In genomic region chr7:93117561-93117960, GRCm38 (mm10) we compare ENCODE assay signal across 32 mouse cellular contexts. TPM values are rescaled to one million over a fixed set of nuclear protein-coding genes. Genes with fewer than 3 reads are reported as not detected.
DNase-seq lines count a peak whose midpoint lies in the region; ATAC-seq and TF ChIP-seq lines count a peak whose summit lies in the region.
"Had no signal": no experiment of that assay in that cellular context is flagged by ENCODE, and none has a peak within 500 bp of the region (broad histone marks: within the 10 kb centered on the region; RNA-seq: fewer than 3 reads in every experiment).

No protein-coding gene starts in this region.

- no peaks in the 10 kb centered on the region for H3K4me1 ChIP-seq in heart, adult 2 months (ENCODE audit: control insufficient read depth, insufficient read depth, low read length)
- no peaks in the 10 kb centered on the region for H3K4me1 ChIP-seq in midbrain, embryonic 11.5 days (ENCODE audit: control insufficient read depth, insufficient read depth, low read length)
- H3K4me1 ChIP-seq in midbrain, embryonic 13.5 days (replicated peaks) = no peaks in the 10 kb centered on the region
- H3K4me1 ChIP-seq in CH12.LX (ENCODE audit: control insufficient read depth in 1 of 2, insufficient read depth in 2 of 2) = no peaks in the 10 kb centered on the region
- H3K4me1 ChIP-seq: embryonic facial prominence, embryonic 13.5 days; forebrain, embryonic 10.5 days; intestine, embryonic 15.5 days; midbrain, embryonic 12.5 days had no signal

- ATAC-seq in midbrain, embryonic 11.5 days (ENCODE audit: low FRiP score) = no peak
- ATAC-seq in midbrain, embryonic 13.5 days = no peak
- ATAC-seq: hindbrain, embryonic 16.5 days; intestine, embryonic 15.5 days had no signal

- no peak overlapping the region for H3K9ac ChIP-seq in heart, adult 2 months (ENCODE audit: low read depth, low read length)
- H3K9ac ChIP-seq in midbrain, embryonic 11.5 days (ENCODE audit: low read length) = no peak overlapping the region
- no peak overlapping the region for H3K9ac ChIP-seq in midbrain, embryonic 13.5 days (replicated peaks)
- no peak overlapping the region for H3K9ac ChIP-seq in CH12.LX (ENCODE audit: insufficient read depth, low read depth)
- H3K9ac ChIP-seq: embryonic facial prominence, embryonic 13.5 days; intestine, embryonic 15.5 days; liver, embryonic 14.5 days; midbrain, embryonic 12.5 days had no signal

- H3K27ac ChIP-seq in heart, adult 2 months = no peak overlapping the region
- H3K27ac ChIP-seq in midbrain, embryonic 11.5 days (ENCODE audit: low read depth, low read length) = no peak overlapping the region
- H3K27ac ChIP-seq in midbrain, embryonic 13.5 days = no peak overlapping the region
- no peak overlapping the region for H3K27ac ChIP-seq in CH12.LX (ENCODE audit: insufficient read depth, low read depth)
- H3K27ac ChIP-seq: embryonic facial prominence, embryonic 13.5 days; forebrain, embryonic 10.5 days; intestine, embryonic 15.5 days; liver, embryonic 14.5 days; midbrain, embryonic 12.5 days had no signal

- peak; percentile 31 for TF ChIP-seq CTCF in heart, adult 2 months (IDR thresholded peaks at IDR 0.05)
- peak in 1 of 2 experiments; percentile 45; a peak in 2 of 4 replicates for TF ChIP-seq CTCF in CH12.LX (conservative IDR thresholded peaks at IDR 0.05 in 1 of 2, IDR thresholded peaks at IDR 0.05 in 1 of 2; ENCODE audit: low read depth in 2 of 2, low read length in 2 of 2)

- intact Hi-C loops in heart, adult 2 months (cut with DNase I) = no loop called here
- intact Hi-C loops in heart, postnatal 25 days (cut with DNase I) = no loop called here

- no peak for TF ChIP-seq POLR2A in heart, adult 2 months (IDR thresholded peaks at IDR 0.05; ENCODE audit: insufficient read depth, low read depth, low read length)
- no peak for TF ChIP-seq POLR2A in CH12.LX (IDR thresholded peaks at IDR 0.05; ENCODE audit: low read depth, low read length)

- H3K9me3 ChIP-seq in midbrain, embryonic 11.5 days (ENCODE audit: control insufficient read depth, low read length) = no peaks in the 10 kb centered on the region
- H3K9me3 ChIP-seq in midbrain, embryonic 13.5 days = no peaks in the 10 kb centered on the region
- no peaks in the 10 kb centered on the region for H3K9me3 ChIP-seq in CH12.LX (replicated peaks; ENCODE audit: low read length)
- H3K9me3 ChIP-seq: embryonic facial prominence, embryonic 13.5 days; forebrain, embryonic 10.5 days; intestine, embryonic 15.5 days; midbrain, embryonic 12.5 days had no signal

- H3K27me3 ChIP-seq in heart, adult 2 months (ENCODE audit: control insufficient read depth, insufficient read depth, low read length) = no peaks in the 10 kb centered on the region
- H3K27me3 ChIP-seq in midbrain, embryonic 11.5 days (ENCODE audit: control insufficient read depth, insufficient read depth, low read length) = no peaks in the 10 kb centered on the region
- H3K27me3 ChIP-seq in midbrain, embryonic 13.5 days = no peaks in the 10 kb centered on the region
- H3K27me3 ChIP-seq in CH12.LX (replicated peaks) = peaks cover 5% of the 10 kb centered on the region
- H3K27me3 ChIP-seq: embryonic facial prominence, embryonic 13.5 days; intestine, embryonic 15.5 days; midbrain, embryonic 12.5 days had no signal

- H3K4me3 ChIP-seq in heart, adult 2 months = no peak overlapping the region
- H3K4me3 ChIP-seq in midbrain, embryonic 11.5 days (ENCODE audit: low read depth, low read length) = no peak overlapping the region
- no peak overlapping the region for H3K4me3 ChIP-seq in midbrain, embryonic 13.5 days (replicated peaks)
- no peak overlapping the region for H3K4me3 ChIP-seq in CH12.LX (replicated peaks in 1 of 3; ENCODE audit: low read depth in 2 of 3, low read length in 2 of 3, poor library complexity in 1 of 3)
- H3K4me3 ChIP-seq: embryonic facial prominence, embryonic 13.5 days; forebrain, embryonic 10.5 days; intestine, embryonic 15.5 days; midbrain, embryonic 12.5 days had no signal

- dilution Hi-C loops in CH12.LX (cut with MboI; ENCODE audit: extremely low pct_ligation_motif_present, extremely low pct_unique_long_range_greater_than_20kb, low sequenced_read_pairs) = no loop called here

- WGBS in heart, adult 2 months = 50% methylated on average over 1 of the region's 1 CpGs
- 63% methylated on average over 1 of the region's 1 CpGs for WGBS in midbrain, embryonic 11.5 days
- WGBS in midbrain, embryonic 13.5 days = 65% methylated on average over 1 of the region's 1 CpGs

- H3K4me2 ChIP-seq in midbrain, embryonic 11.5 days = no peak overlapping the region
- H3K4me2 ChIP-seq in midbrain, embryonic 13.5 days (replicated peaks) = no peak overlapping the region
- H3K4me2 ChIP-seq in CH12.LX (ENCODE audit: insufficient read depth, low read depth, poor library complexity, severe bottlenecking) = no peak overlapping the region
- H3K4me2 ChIP-seq: embryonic facial prominence, embryonic 13.5 days; heart, embryonic 11.5 days; intestine, embryonic 15.5 days; midbrain, embryonic 12.5 days had no signal

- peak; percentile 54 for TF ChIP-seq RAD21 in CH12.LX (IDR thresholded peaks at IDR 0.05; ENCODE audit: low read depth, low read length)

- no peak for TF ChIP-seq EP300 in heart, adult 2 months (IDR thresholded peaks at IDR 0.05; ENCODE audit: insufficient read depth, low read depth, low read length)
- TF ChIP-seq EP300 in CH12.LX (IDR thresholded peaks at IDR 0.05; ENCODE audit: low read length) = no peak

- in situ Hi-C loops in CH12.LX (cut with MboI; ENCODE audit: low pct_ligation_motif_present, low pct_unique_long_range_greater_than_20kb, low sequenced_read_pairs) = no loop called here

- no peaks in the 10 kb centered on the region for H3K36me3 ChIP-seq in heart, adult 2 months (ENCODE audit: control insufficient read depth, insufficient read depth, low read length)
- no peaks in the 10 kb centered on the region for H3K36me3 ChIP-seq in midbrain, embryonic 11.5 days (ENCODE audit: control insufficient read depth, insufficient read depth, low read length)
- no peaks in the 10 kb centered on the region for H3K36me3 ChIP-seq in midbrain, embryonic 13.5 days
- H3K36me3 ChIP-seq in CH12.LX (replicated peaks in 1 of 2; ENCODE audit: control insufficient read depth in 1 of 2, insufficient read depth in 1 of 2, low read length in 1 of 2) = no peaks in the 10 kb centered on the region
- H3K36me3 ChIP-seq: embryonic facial prominence, embryonic 13.5 days; forebrain, embryonic 10.5 days; intestine, embryonic 15.5 days; midbrain, embryonic 12.5 days had no signal

- DNase-seq in heart, adult 2 months = no peak
- DNase-seq in heart, postnatal 25 days (ENCODE audit: low spot score) = no peak
- DNase-seq in midbrain, embryonic 11.5 days (ENCODE audit: low spot score, missing footprints) = peak; percentile 17
- DNase-seq in CH12.LX (ENCODE audit: extremely low read depth) = no peak
- DNase-seq in gastrocnemius, adult 18-20 months (ENCODE audit: low spot score) = no peak
- no peak for DNase-seq in cerebellum, postnatal 25 days
- DNase-seq: adrenal gland, postnatal 10 days; B cell, adult 2 months; cerebellum, adult 11 months; cerebellum, adult 9-10 months; gastrocnemius, postnatal 25 days; heart, adult 11 months; heart, postnatal 4 days; kidney, adult 2 months; kidney, postnatal 36 days; layer of hippocampus, postnatal 36 days; liver; lung, adult 2 months; lung, postnatal 10 days; right cerebral cortex, postnatal 25 days; spleen, adult 18-20 months; thymus, adult 2 months; thymus, postnatal 36 days had no signal

- no peaks in the 10 kb centered on the region for H3K79me2 ChIP-seq in heart, adult 2 months (replicated peaks; ENCODE audit: control insufficient read depth, insufficient read depth, low read length)
- no peaks in the 10 kb centered on the region for H3K79me2 ChIP-seq in CH12.LX (replicated peaks; ENCODE audit: control insufficient read depth, extremely low read depth, insufficient read depth, poor library complexity, severe bottlenecking)

TF ChIP-seq in CH12.LX, 34 proteins besides CTCF, POLR2A, EP300 and RAD21:
- TF ChIP-seq TBP (conservative IDR thresholded peaks at IDR 0.05; ENCODE audit: low read depth, low read length) (no peak), GABPA (IDR thresholded peaks at IDR 0.05; ENCODE audit: insufficient replicate concordance, low read depth, low read length) (no peak), USF1 (IDR thresholded peaks at IDR 0.05; ENCODE audit: low read depth, low read length) (no peak), MYC (IDR thresholded peaks at IDR 0.05; ENCODE audit: low read depth, low read length) (no peak), SIN3A (IDR thresholded peaks at IDR 0.05; ENCODE audit: low read length) (no peak), ZNF384 (IDR thresholded peaks at IDR 0.05; ENCODE audit: low read depth, low read length) (no peak), PAX5 (IDR thresholded peaks at IDR 0.05; ENCODE audit: low read length) (no peak), NRF1 (IDR thresholded peaks at IDR 0.05; ENCODE audit: low read depth, low read length) (no peak), NELFE (IDR thresholded peaks at IDR 0.05; ENCODE audit: low read depth, low read length) (no peak), KAT2A (IDR thresholded peaks at IDR 0.05; ENCODE audit: insufficient replicate concordance, low read length) (no peak), ETS1 (conservative IDR thresholded peaks at IDR 0.05; ENCODE audit: low read depth, low read length) (no peak), JUND (conservative IDR thresholded peaks at IDR 0.05; ENCODE audit: low read depth, low read length) (no peak), JUN (IDR thresholded peaks at IDR 0.05; ENCODE audit: insufficient read depth, low read depth, low read length) (no peak), E2F4 (IDR thresholded peaks at IDR 0.05; ENCODE audit: insufficient replicate concordance, low read depth, low read length) (no peak), ZKSCAN1 (IDR thresholded peaks at IDR 0.05; ENCODE audit: borderline replicate concordance, low read depth, low read length) (no peak), ELF1 (IDR thresholded peaks at IDR 0.05; ENCODE audit: low read depth, low read length) (no peak), IRF4 (IDR thresholded peaks at IDR 0.05; ENCODE audit: low read depth, low read length) (no peak), ZMIZ1 (IDR thresholded peaks at IDR 0.05; ENCODE audit: low read depth, low read length) (no peak), POLR2AphosphoS2 (IDR thresholded peaks at IDR 0.05; ENCODE audit: low read depth, low read length) (no peak)

RNA-seq across cellular contexts. Expression of gene Fam181b, which starts 37.9 kb away (rescaled TPM):
- 1 to 10 TPM; 4.4 to 5.0 TPM for total RNA-seq in heart, adult 2 months (2021)
- polyA plus RNA-seq in heart, adult 2 months (2012; rRNA removed) = 1.3 and 1.4 TPM in 2 replicates
- total RNA-seq in heart, postnatal 25 days (2021) = 1 to 10 TPM; 5.0 to 5.5 TPM
- polyA plus RNA-seq in midbrain, embryonic 11.5 days (2014; fragmentation: Nextera tagmentation; extraction: Ambion mirVana) = 53.7 and 66.6 TPM in 2 replicates
- polyA plus RNA-seq in midbrain, embryonic 13.5 days (2015; fragmentation: Nextera tagmentation; extraction: Ambion mirVana) = 27.5 and 37.5 TPM in 2 replicates
- not detected in 2 replicates for total RNA-seq in CH12.LX (2012; rRNA removed)
- not detected in 2 replicates for total RNA-seq in CH12.LX (2014; rRNA removed)
- not detected in 2 replicates for polyA plus RNA-seq in CH12.LX (2012; ENCODE audit: insufficient read length, low read depth)
- under 1 TPM; 0.48 to 0.90 TPM for total RNA-seq in gastrocnemius, adult 18-20 months (2021)
- total RNA-seq: neutrophil, adult 5-6 weeks had no signal
